Mouse (Mus musculus): Measurements from ENCODE around the gene Ube2l3. TPM values are rescaled to one million over a fixed set of nuclear protein-coding genes. Genes with fewer than 3 reads are reported as not detected.

Gene Ube2l3
- polyA plus RNA-seq, 1 experiment, result 11.7 TPM

- no peak overlapping the region for H3K4me3 ChIP-seq (replicated peaks)
- TF ChIP-seq GATA1 (IDR thresholded peaks at IDR 0.05; ENCODE audit: low read length) (no peak), TAL1 (IDR thresholded peaks at IDR 0.05; ENCODE audit: low read length) (no peak)
- peaks cover 39% of the 10 kb centered on the region for H3K36me3 ChIP-seq (ENCODE audit: control insufficient read depth)
- H3K9me3 ChIP-seq (ENCODE audit: control insufficient read depth, low read length), result no peaks in the 10 kb centered on the region
- peaks cover 28% of the 10 kb centered on the region for H3K4me1 ChIP-seq (ENCODE audit: control insufficient read depth)
- no peaks in the 10 kb centered on the region for H3K27me3 ChIP-seq (ENCODE audit: control insufficient read depth)
Observed at GRCm38 (mm10) chr16:17121569-17121968, 80.9 kb downstream of the Ube2l3 start.

DNA sequence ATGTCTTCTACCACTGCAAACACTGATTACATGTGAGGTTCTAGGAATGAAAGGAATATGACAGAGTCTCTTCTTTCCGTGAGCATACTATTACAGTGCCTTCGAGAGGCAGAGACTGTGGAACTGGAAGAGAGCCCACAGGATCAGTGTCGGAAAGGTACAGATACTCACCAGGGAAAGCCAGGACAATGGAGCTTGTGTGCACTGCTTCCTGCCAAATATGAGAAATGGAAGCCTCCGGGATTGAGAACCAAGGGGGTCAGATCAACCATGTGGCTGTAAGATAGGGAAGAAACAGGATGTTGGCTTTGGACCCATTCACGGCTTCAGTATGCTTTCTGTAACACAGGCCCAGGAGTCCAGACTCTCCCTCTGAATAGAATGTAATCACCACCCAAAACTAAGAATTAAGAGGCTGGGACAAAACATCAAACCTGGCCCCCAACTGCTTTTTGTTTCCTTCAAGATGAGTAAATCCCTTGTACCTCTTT lies 85.1 kb downstream of the Ube2l3 start:
- H3K9me3 ChIP-seq (ENCODE audit: control insufficient read depth, low read length), result no peaks in the 10 kb centered on the region
- no peak overlapping the region for H3K4me3 ChIP-seq (replicated peaks)
- peaks cover 52% of the 10 kb centered on the region for H3K36me3 ChIP-seq (ENCODE audit: control insufficient read depth)
- TF ChIP-seq GATA1 (IDR thresholded peaks at IDR 0.05; ENCODE audit: low read length) (no peak), TAL1 (IDR thresholded peaks at IDR 0.05; ENCODE audit: low read length) (no peak)
- no peaks in the 10 kb centered on the region for H3K27me3 ChIP-seq (ENCODE audit: control insufficient read depth)
- no peaks in the 10 kb centered on the region for H3K4me1 ChIP-seq (ENCODE audit: control insufficient read depth)

GRCm38 (mm10) chr16:17110771-17111743 lies 91.4 kb downstream of the Ube2l3 start, which contains the start of gene Ppil2:
Ppil2 (minus strand) TSS chr16:17111257.
- Histone ChIP-seq H3K9me3 (ENCODE audit: control insufficient read depth, low read length) (no peaks in the 10 kb centered on the region), H3K4me3 (replicated peaks) (peak within 1 kb of the TSS; percentile 87), H3K27me3 (ENCODE audit: control insufficient read depth) (no peaks in the 10 kb centered on the region), H3K4me1 (ENCODE audit: control insufficient read depth) (peaks cover 22% of the 10 kb centered on the region), H3K36me3 (ENCODE audit: control insufficient read depth) (peaks cover 50% of the 10 kb centered on the region)
- no peak for TF ChIP-seq GATA1 (IDR thresholded peaks at IDR 0.05; ENCODE audit: low read length)
- TF ChIP-seq TAL1 (IDR thresholded peaks at IDR 0.05; ENCODE audit: low read length), result no peak

- peaks cover 94% of the 10 kb centered on the region for H3K36me3 ChIP-seq (ENCODE audit: control insufficient read depth)
- peaks cover 6% of the 10 kb centered on the region for H3K4me1 ChIP-seq (ENCODE audit: control insufficient read depth)
- no peaks in the 10 kb centered on the region for H3K9me3 ChIP-seq (ENCODE audit: control insufficient read depth, low read length)
- no peaks in the 10 kb centered on the region for H3K27me3 ChIP-seq (ENCODE audit: control insufficient read depth)
- TF ChIP-seq TAL1 (IDR thresholded peaks at IDR 0.05; ENCODE audit: low read length) (no peak), GATA1 (IDR thresholded peaks at IDR 0.05; ENCODE audit: low read length) (no peak)
- no peak overlapping the region for H3K4me3 ChIP-seq (replicated peaks)
Observed at GRCm38 (mm10) chr16:17104600-17104999, 97.8 kb downstream of the Ube2l3 start.

DNA sequence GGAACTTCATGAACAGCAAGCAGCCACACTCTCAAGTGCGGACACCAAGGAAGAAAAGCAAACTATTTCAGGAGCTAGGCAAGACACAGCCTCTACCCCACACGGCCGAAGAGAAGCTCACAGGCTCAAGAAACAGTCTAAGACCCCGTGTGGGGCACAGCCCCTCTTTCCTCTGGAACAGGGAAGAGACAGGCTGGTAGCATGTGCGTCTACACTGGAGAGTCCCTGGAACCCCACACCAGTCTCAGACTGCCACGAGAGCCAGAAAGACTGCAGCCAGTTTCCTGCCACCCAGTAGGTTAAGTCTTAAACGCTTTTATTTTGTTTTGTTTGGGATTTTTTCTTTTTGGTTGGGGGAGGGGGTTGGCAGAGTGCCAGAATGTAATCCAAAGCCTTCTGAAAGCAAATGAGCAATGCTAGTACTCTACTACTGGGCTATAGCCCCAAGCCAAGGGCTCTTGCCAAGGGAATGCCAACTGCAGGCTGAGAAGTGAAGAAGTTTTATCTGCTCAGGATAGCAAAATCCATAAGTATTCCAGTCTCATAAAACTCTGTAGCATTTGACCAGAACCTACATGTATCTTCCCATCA lies 99.7 kb downstream of the Ube2l3 start:
- H3K4me3 ChIP-seq (replicated peaks), result no peak overlapping the region
- no peaks in the 10 kb centered on the region for H3K9me3 ChIP-seq (ENCODE audit: control insufficient read depth, low read length)
- peaks cover 94% of the 10 kb centered on the region for H3K36me3 ChIP-seq (ENCODE audit: control insufficient read depth)
- peaks cover 3% of the 10 kb centered on the region; the same call in 1 of the 2 replicates for H3K4me1 ChIP-seq (ENCODE audit: control insufficient read depth)
- TF ChIP-seq TAL1 (IDR thresholded peaks at IDR 0.05; ENCODE audit: low read length), result no peak
- no peak for TF ChIP-seq GATA1 (IDR thresholded peaks at IDR 0.05; ENCODE audit: low read length)
- no peaks in the 10 kb centered on the region for H3K27me3 ChIP-seq (ENCODE audit: control insufficient read depth)

Other genes with a start within 250 kb of the Ube2l3 start
- 1.8 and 2.3 TPM in 2 replicates for gene Mapk1, start 219.3 kb downstream of the Ube2l3 start, polyA plus RNA-seq (2012)
- gene Ypel1, start 133.0 kb downstream of the Ube2l3 start, polyA plus RNA-seq (2012), result 0.10 TPM in 1 of 2 replicates, not detected in the other
- gene Ppil2, start 91.4 kb downstream of the Ube2l3 start, polyA plus RNA-seq (2012), result 10.4 and 11.9 TPM in 2 replicates
- 3.3 and 5.0 TPM in 2 replicates for gene 2610318N02Rik, start 77.5 kb downstream of the Ube2l3 start, polyA plus RNA-seq (2012)
- gene Sdf2l1, start 70.3 kb downstream of the Ube2l3 start, polyA plus RNA-seq (2012), result 8.8 and 9.0 TPM in 2 replicates
- gene Ydjc, start 58.0 kb downstream of the Ube2l3 start, polyA plus RNA-seq (2012), result 0.28 and 0.46 TPM in 2 replicates
- gene Ccdc116, start 55.4 kb downstream of the Ube2l3 start, polyA plus RNA-seq (2012), result 0.02 and 0.03 TPM in 2 replicates
- not detected in 2 replicates for gene Rimbp3, start 6.0 kb upstream of the Ube2l3 start, polyA plus RNA-seq (2012)
- 0.13 and 0.20 TPM in 2 replicates for gene Hic2, start 30.9 kb upstream of the Ube2l3 start, polyA plus RNA-seq (2012)
- 0.08 and 0.20 TPM in 2 replicates for gene Tmem191c, start 73.4 kb upstream of the Ube2l3 start, polyA plus RNA-seq (2012)
- gene Serpind1, start 128.7 kb upstream of the Ube2l3 start, polyA plus RNA-seq (2012), result 0.03 TPM in 1 of 2 replicates, not detected in the other
- 0.49 and 0.66 TPM in 2 replicates for gene Snap29, start 203.3 kb upstream of the Ube2l3 start, polyA plus RNA-seq (2012)
- 0.79 and 1.9 TPM in 2 replicates for gene Pi4ka, start 203.7 kb upstream of the Ube2l3 start, polyA plus RNA-seq (2012)
- gene Crkl, start 249.3 kb upstream of the Ube2l3 start, polyA plus RNA-seq (2012), result 0.84 and 0.88 TPM in 2 replicates